8 mouse cellular contexts compared by ENCODE assay signal in genomic region chr19:42086166-42086565, GRCm38 (mm10). TPM values are rescaled to one million over a fixed set of nuclear protein-coding genes. Genes with fewer than 3 reads are reported as not detected.
DNase-seq lines count a peak whose midpoint lies in the region; ATAC-seq and TF ChIP-seq lines count a peak whose summit lies in the region.

Morn4 (minus strand) TSS chr19:42086357.

- peak within 1 kb of the TSS; percentile 94 for H3K4me2 ChIP-seq in forebrain, embryonic 15.5 days (replicated peaks)
- H3K4me2 ChIP-seq in liver, embryonic 15.5 days: peak within 1 kb of the TSS; percentile 78
- H3K4me2 ChIP-seq in neural tube, embryonic 15.5 days: peak within 1 kb of the TSS; percentile 88

- H3K4me1 ChIP-seq in G1E (ENCODE audit: insufficient read depth, low read depth, low read length): peaks cover 19% of the 10 kb centered on the region
- peaks cover 24% of the 10 kb centered on the region for H3K4me1 ChIP-seq in forebrain, embryonic 15.5 days
- peaks cover 25% of the 10 kb centered on the region for H3K4me1 ChIP-seq in liver, embryonic 15.5 days (replicated peaks)
- H3K4me1 ChIP-seq in neural tube, embryonic 15.5 days: peaks cover 27% of the 10 kb centered on the region

- WGBS in forebrain, embryonic 15.5 days: 0% methylated on average over 21 of the region's 21 CpGs
- under 1% methylated on average over 21 of the region's 21 CpGs for WGBS in liver, embryonic 15.5 days (ENCODE audit: insufficient replicate concordance)
- under 1% methylated on average over 21 of the region's 21 CpGs for WGBS in neural tube, embryonic 15.5 days

- no peak for DNase-seq in G1E (ENCODE audit: low spot score)
- DNase-seq in heart, postnatal 10 days: peak; percentile 83 to 86
- peak; percentile 91 to 95 for DNase-seq in kidney, postnatal 4 days
- DNase-seq in thymus, postnatal 14 days: peak; percentile 28

- H3K9ac ChIP-seq in forebrain, embryonic 15.5 days (replicated peaks): peak within 1 kb of the TSS; percentile 85
- H3K9ac ChIP-seq in liver, embryonic 15.5 days: peak within 1 kb of the TSS; percentile 47
- H3K9ac ChIP-seq in neural tube, embryonic 15.5 days (replicated peaks): peak within 1 kb of the TSS; percentile 73

- peak within 1 kb of the TSS; percentile 67 for H3K4me3 ChIP-seq in G1E (ENCODE audit: low read depth, low read length)
- H3K4me3 ChIP-seq in forebrain, embryonic 15.5 days: peak within 1 kb of the TSS; percentile 92
- H3K4me3 ChIP-seq in liver, embryonic 15.5 days (replicated peaks): peak within 1 kb of the TSS; percentile 59
- H3K4me3 ChIP-seq in neural tube, embryonic 15.5 days (replicated peaks): peak within 1 kb of the TSS; percentile 84

- intact Hi-C loops in heart, postnatal 10 days (cut with DNase I): no loop called here

- peaks cover 17% of the 10 kb centered on the region for H3K27me3 ChIP-seq in G1E (ENCODE audit: insufficient read depth, low read length)
- no peaks in the 10 kb centered on the region for H3K27me3 ChIP-seq in forebrain, embryonic 15.5 days
- peaks cover 7% of the 10 kb centered on the region for H3K27me3 ChIP-seq in liver, embryonic 15.5 days
- no peaks in the 10 kb centered on the region for H3K27me3 ChIP-seq in neural tube, embryonic 15.5 days (replicated peaks)

- H3K9me3 ChIP-seq in G1E (replicated peaks): no peaks in the 10 kb centered on the region
- H3K9me3 ChIP-seq in forebrain, embryonic 15.5 days: no peaks in the 10 kb centered on the region
- no peaks in the 10 kb centered on the region for H3K9me3 ChIP-seq in liver, embryonic 15.5 days (replicated peaks)
- no peaks in the 10 kb centered on the region for H3K9me3 ChIP-seq in neural tube, embryonic 15.5 days (replicated peaks)

- peak within 1 kb of the TSS; percentile 75 for H3K27ac ChIP-seq in forebrain, embryonic 15.5 days (replicated peaks)
- H3K27ac ChIP-seq in liver, embryonic 15.5 days (replicated peaks): no peak within 1 kb of the TSS
- peak within 1 kb of the TSS; percentile 79 for H3K27ac ChIP-seq in neural tube, embryonic 15.5 days (replicated peaks)

- ATAC-seq in G1E (ENCODE audit: extremely low read depth, insufficient number of reproducible peaks, low FRiP score, poor library complexity, severe bottlenecking): no peak
- ATAC-seq in cerebellum, adult (ENCODE audit: insufficient number of reproducible peaks, low FRiP score, low TSS enrichment): peak; percentile 85
- peak; percentile 85 for ATAC-seq in forebrain, embryonic 15.5 days (replicated peaks)
- no peak for ATAC-seq in liver, embryonic 15.5 days (ENCODE audit: insufficient read depth)
- peak; percentile 84 for ATAC-seq in neural tube, embryonic 15.5 days (ENCODE audit: low FRiP score)

- TF ChIP-seq CTCF in G1E (IDR thresholded peaks at IDR 0.05; ENCODE audit: low read depth, low read length): no peak

- H3K36me3 ChIP-seq in G1E (replicated peaks): no peaks in the 10 kb centered on the region
- H3K36me3 ChIP-seq in forebrain, embryonic 15.5 days: no peaks in the 10 kb centered on the region
- no peaks in the 10 kb centered on the region for H3K36me3 ChIP-seq in liver, embryonic 15.5 days (replicated peaks)
- H3K36me3 ChIP-seq in neural tube, embryonic 15.5 days: no peaks in the 10 kb centered on the region

RNA-seq across cellular contexts. Expression of gene Morn4, which starts in this region (rescaled TPM):
- total RNA-seq in G1E (2014; fragmentation: Nextera tagmentation): not detected in 2 replicates
- total RNA-seq in G1E (2017): 0.27 and 0.29 TPM in 2 replicates
- 0.23 and 0.35 TPM in 2 replicates for polyA plus RNA-seq in G1E (2012)
- 163 and 169 TPM in 2 replicates for polyA plus RNA-seq in forebrain, embryonic 15.5 days (2015; fragmentation: Nextera tagmentation; extraction: Ambion mirVana)
- total RNA-seq in heart, postnatal 10 days (2021): 1 to 10 TPM; 5.9 to 7.4 TPM
- 1.4 TPM in 2 replicates for polyA plus RNA-seq in liver, embryonic 15.5 days (2015; fragmentation: Nextera tagmentation; extraction: Ambion mirVana)
- 99.6 and 116 TPM in 2 replicates for polyA plus RNA-seq in neural tube, embryonic 15.5 days (2015; fragmentation: Nextera tagmentation; extraction: Ambion mirVana)

Comparison
In these comparisons a context has a peak if more than half of its experiments do, and no peak if none do; other contexts are left out.
1. RNA of gene Morn4 (total RNA-seq): 5.9 to 7.4 TPM in heart, postnatal 10 days; 0.27 to 0.29 TPM in G1E; every median in the first group is over 4 times any median in the second.
2. RNA of gene Morn4 (polyA plus RNA-seq): 163 to 169 TPM in forebrain, embryonic 15.5 days and 99.6 to 116 TPM in neural tube, embryonic 15.5 days; 1.4 TPM in liver, embryonic 15.5 days and 0.23 to 0.35 TPM in G1E; every median in the first group is over 10 times any median in the second.
3. ATAC-seq: peak in cerebellum, adult (single experiment), forebrain, embryonic 15.5 days (single experiment) and neural tube, embryonic 15.5 days (single experiment); none in G1E (single experiment) and liver, embryonic 15.5 days (single experiment).
4. Peak in every context shown above with its lines, with median percentiles within 50 percentile points of each other: H3K4me3 ChIP-seq, H3K4me2 ChIP-seq and H3K9ac ChIP-seq.